Mouse (Mus musculus): ENCODE measurements around the gene Tspan33. TPM values are rescaled to one million over a fixed set of nuclear protein-coding genes. Genes with fewer than 3 reads are reported as not detected.
A peak's percentile ranks its signal among the peaks of the same experiment; 100 is the strongest.

The Tspan33 gene
- 5.6 and 7.2 TPM in 2 replicates for polyA plus RNA-seq (2014; fragmentation: Nextera tagmentation; extraction: Ambion mirVana)

DNA sequence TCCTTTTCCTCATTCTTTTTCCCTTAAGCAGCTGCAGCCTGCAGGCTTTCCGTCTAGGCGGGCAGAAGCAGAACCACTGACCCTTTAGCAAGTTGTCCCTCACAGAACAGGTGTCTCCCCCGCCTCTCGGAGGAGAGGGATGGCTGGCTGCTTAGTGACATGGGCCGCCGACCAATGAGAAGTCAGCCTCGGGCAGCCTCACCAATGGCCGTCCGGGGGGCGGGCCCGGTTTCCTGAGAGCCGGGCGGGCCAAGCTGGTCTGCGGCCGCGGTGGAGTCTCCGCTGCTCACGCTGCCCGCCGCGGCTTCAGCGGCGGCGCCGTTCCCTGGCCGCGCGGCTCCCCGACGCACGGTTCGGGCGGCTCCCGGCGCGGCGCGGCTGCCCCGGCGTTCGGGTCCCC is at the start of gene Tspan33:
Tspan33 (plus strand) TSS at position 270 of the 400 bp plus-strand sequence.
- Histone ChIP-seq H3K4me3 (ENCODE audit: low read depth, low read length) (peak within 1 kb of the TSS; percentile 61), H3K36me3 (ENCODE audit: control insufficient read depth, insufficient read depth, low read length) (no peaks in the 10 kb centered on the region), H3K4me2 (ENCODE audit: low read depth, low read length) (peak within 1 kb of the TSS; percentile 100), H3K27ac (ENCODE audit: low read depth, low read length) (no peak within 1 kb of the TSS), H3K4me1 (ENCODE audit: control insufficient read depth, insufficient read depth, low read length) (0 out of 2 replicates have a peak, but pooled peaks cover 5% of the 10 kb centered on the region), H3K27me3 (ENCODE audit: control insufficient read depth, insufficient read depth, low read length) (peaks cover 4% of the 10 kb centered on the region; the same call in 1 of the 2 replicates), H3K9ac (replicated peaks; ENCODE audit: low read depth, low read length) (peak within 1 kb of the TSS; percentile 67), H3K9me3 (ENCODE audit: control insufficient read depth, low read length) (no peaks in the 10 kb centered on the region)
- WGBS: under 1% methylated on average over 16 of the region's 41 CpGs
- ATAC-seq (ENCODE audit: low read depth): peak; percentile 99

DNA sequence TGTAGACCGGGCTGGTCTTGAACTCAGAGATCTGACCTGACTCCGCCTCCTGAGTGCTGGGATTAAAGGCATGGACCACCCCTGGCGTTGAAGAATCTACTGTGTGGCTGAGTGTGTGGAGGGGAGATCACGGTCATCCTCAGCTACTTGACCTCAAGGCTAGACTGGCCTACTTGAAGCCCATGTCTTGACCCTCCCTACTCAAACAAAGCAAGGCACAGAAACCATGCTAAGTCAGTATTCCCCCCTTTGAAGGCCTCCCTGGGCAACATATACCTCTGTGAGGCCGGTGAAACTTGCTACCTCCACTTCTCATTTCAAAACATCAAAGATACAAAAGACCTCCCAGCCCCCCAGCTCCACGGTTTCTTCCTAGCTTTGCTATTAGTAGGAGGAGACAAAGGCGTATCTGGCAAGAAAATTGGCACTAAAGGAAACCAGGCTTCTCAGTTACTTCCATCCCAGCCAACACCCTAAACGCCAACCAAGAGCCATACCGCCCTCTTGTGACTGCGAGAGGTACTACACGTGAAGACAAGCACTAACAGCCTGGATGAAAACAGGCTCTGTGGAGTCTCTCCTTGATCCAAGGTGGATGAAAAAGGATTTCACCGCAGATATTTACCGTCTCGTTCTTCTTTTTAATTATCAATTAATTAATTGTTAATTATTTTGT is 44.4 kb upstream of the Tspan33 start:
- no peaks in the 10 kb centered on the region for H3K4me1 ChIP-seq (ENCODE audit: control insufficient read depth, insufficient read depth, low read length)
- H3K4me3 ChIP-seq (ENCODE audit: low read depth, low read length): no peak overlapping the region
- H3K9ac ChIP-seq (replicated peaks; ENCODE audit: low read depth, low read length): no peak overlapping the region
- no peaks in the 10 kb centered on the region for H3K36me3 ChIP-seq (ENCODE audit: control insufficient read depth, insufficient read depth, low read length)
- H3K27ac ChIP-seq (ENCODE audit: low read depth, low read length): no peak overlapping the region
- no peaks in the 10 kb centered on the region for H3K9me3 ChIP-seq (ENCODE audit: control insufficient read depth, low read length)
- H3K4me2 ChIP-seq (ENCODE audit: low read depth, low read length): no peak overlapping the region
- ATAC-seq (ENCODE audit: low read depth): peak; percentile 68
- H3K27me3 ChIP-seq (ENCODE audit: control insufficient read depth, insufficient read depth, low read length): no peaks in the 10 kb centered on the region
- 33% methylated on average over 14 of the region's 14 CpGs for WGBS

DNA sequence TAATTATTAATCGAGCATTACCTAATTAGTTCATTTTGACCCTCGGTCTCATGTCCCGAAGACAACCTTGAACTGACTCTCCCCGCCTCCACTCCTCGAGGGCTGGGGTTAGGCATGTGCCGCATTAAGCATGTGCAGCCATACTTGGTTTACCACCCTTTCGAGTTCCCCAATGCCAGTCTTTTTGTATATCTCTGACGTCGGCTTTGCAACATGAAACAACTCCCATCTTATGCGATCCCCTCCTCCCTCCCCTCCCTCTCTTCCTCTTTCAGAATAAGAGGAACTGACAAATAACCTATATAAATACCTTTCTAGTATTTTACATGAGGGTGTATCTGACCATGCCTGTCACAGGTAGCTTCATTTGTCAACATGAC is 43.9 kb upstream of the Tspan33 start:
- H3K36me3 ChIP-seq (ENCODE audit: control insufficient read depth, insufficient read depth, low read length): no peaks in the 10 kb centered on the region
- H3K4me2 ChIP-seq (ENCODE audit: low read depth, low read length): no peak overlapping the region
- H3K9ac ChIP-seq (replicated peaks; ENCODE audit: low read depth, low read length): no peak overlapping the region
- 76% methylated on average over 10 of the region's 10 CpGs for WGBS
- H3K4me1 ChIP-seq (ENCODE audit: control insufficient read depth, insufficient read depth, low read length): no peaks in the 10 kb centered on the region
- no peak overlapping the region for H3K4me3 ChIP-seq (ENCODE audit: low read depth, low read length)
- no peak for ATAC-seq (ENCODE audit: low read depth)
- no peaks in the 10 kb centered on the region for H3K27me3 ChIP-seq (ENCODE audit: control insufficient read depth, insufficient read depth, low read length)
- H3K27ac ChIP-seq (ENCODE audit: low read depth, low read length): no peak overlapping the region
- no peaks in the 10 kb centered on the region for H3K9me3 ChIP-seq (ENCODE audit: control insufficient read depth, low read length)

DNA sequence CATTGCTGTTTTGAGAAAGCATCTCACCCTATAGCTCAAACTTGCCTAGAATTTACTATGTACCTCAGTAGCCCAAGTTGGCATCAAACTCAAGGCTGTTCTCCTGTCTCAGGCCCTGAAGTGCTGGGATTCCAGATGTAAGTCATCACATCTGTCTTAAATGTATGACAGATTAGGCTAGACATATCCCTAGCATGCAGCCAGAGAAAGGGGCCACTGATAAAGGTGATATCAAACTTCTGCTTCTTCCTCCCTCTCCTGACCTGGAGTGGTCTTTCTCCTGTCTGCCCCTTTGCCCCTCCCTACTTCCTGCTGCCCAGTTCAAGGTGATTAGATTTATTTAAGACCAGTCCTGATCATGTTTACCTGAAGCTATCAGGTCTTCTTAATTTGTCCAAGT is 40.8 kb upstream of the Tspan33 start:
- no peak overlapping the region for H3K4me2 ChIP-seq (ENCODE audit: low read depth, low read length)
- H3K9ac ChIP-seq (replicated peaks; ENCODE audit: low read depth, low read length): no peak overlapping the region
- H3K27ac ChIP-seq (ENCODE audit: low read depth, low read length): no peak overlapping the region
- H3K4me1 ChIP-seq (ENCODE audit: control insufficient read depth, insufficient read depth, low read length): no peaks in the 10 kb centered on the region
- no peaks in the 10 kb centered on the region for H3K9me3 ChIP-seq (ENCODE audit: control insufficient read depth, low read length)
- H3K27me3 ChIP-seq (ENCODE audit: control insufficient read depth, insufficient read depth, low read length): no peaks in the 10 kb centered on the region
- no peak overlapping the region for H3K4me3 ChIP-seq (ENCODE audit: low read depth, low read length)
- no peaks in the 10 kb centered on the region for H3K36me3 ChIP-seq (ENCODE audit: control insufficient read depth, insufficient read depth, low read length)
- ATAC-seq (ENCODE audit: low read depth): no peak

DNA sequence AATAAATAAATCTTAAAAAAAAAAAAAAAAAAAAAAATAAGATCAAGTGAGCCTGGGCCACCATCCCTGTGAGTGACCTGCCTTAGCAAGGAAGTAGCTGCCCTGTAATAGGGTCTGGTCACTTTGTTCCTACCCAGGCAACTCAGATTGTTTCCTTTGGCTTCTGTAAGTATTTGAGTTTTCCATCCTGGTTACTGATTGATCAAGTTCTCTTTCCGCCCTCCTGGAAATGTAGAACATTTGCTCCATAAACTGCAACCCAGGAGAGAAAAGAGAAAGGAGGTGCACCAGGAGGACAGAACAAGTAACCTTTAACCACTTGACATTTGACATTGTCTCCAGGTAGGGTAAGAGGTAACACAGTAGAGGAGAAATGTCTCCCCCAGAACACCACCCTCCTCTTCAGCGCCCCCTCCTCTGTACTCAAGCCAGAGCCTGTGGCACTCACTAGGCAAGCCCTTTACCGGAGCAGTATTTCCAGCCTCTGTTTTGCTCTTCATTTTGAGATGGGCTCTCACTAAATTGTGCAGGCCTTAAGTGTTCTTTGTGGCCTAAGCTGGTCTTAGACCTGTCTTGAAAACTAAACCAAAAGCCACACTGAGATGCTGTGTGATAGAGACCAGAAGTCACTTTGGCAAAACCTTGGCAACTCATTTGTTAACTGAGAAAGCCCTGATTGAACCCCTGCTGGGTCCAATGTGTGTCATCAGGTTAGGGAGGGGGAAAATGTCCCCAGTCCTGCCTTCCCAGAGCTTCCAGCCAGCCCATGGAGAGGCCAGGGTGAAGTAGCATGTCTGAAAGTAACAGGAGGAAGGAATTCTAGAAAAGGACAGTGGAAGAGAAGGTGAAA is 35.2 kb upstream of the Tspan33 start:
- Histone ChIP-seq H3K27ac (ENCODE audit: low read depth, low read length) (no peak overlapping the region), H3K4me2 (ENCODE audit: low read depth, low read length) (no peak overlapping the region), H3K36me3 (ENCODE audit: control insufficient read depth, insufficient read depth, low read length) (no peaks in the 10 kb centered on the region), H3K9me3 (ENCODE audit: control insufficient read depth, low read length) (no peaks in the 10 kb centered on the region), H3K9ac (replicated peaks; ENCODE audit: low read depth, low read length) (no peak overlapping the region), H3K27me3 (ENCODE audit: control insufficient read depth, insufficient read depth, low read length) (no peaks in the 10 kb centered on the region), H3K4me3 (ENCODE audit: low read depth, low read length) (no peak overlapping the region), H3K4me1 (ENCODE audit: control insufficient read depth, insufficient read depth, low read length) (no peaks in the 10 kb centered on the region)
- 86% methylated on average over 3 of the region's 3 CpGs for WGBS
- no peak for ATAC-seq (ENCODE audit: low read depth)

DNA sequence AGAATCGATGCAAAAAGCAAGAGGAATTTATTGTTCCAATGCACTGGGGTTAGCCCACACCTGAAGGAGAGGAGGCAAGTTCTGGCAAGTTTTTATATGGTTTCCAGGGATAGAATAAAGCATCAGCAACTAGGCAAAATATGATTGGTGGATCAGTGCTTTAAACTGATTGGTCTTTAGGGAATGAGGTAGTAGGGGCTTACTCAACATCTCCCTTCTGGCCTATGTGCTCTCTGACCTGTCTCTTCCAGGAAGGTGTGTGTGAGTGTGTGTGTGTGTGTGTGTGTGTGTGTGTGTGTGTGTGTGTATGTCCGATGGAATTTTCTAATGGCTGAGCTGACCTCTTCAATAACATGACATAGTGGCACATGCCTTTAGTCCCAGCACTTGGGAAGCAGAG is 34.1 kb upstream of the Tspan33 start:
- H3K9me3 ChIP-seq (ENCODE audit: control insufficient read depth, low read length): no peaks in the 10 kb centered on the region
- H3K4me3 ChIP-seq (ENCODE audit: low read depth, low read length): no peak overlapping the region
- no peak overlapping the region for H3K4me2 ChIP-seq (ENCODE audit: low read depth, low read length)
- H3K27ac ChIP-seq (ENCODE audit: low read depth, low read length): no peak overlapping the region
- WGBS: 81% methylated on average over 2 of the region's 2 CpGs
- no peaks in the 10 kb centered on the region for H3K4me1 ChIP-seq (ENCODE audit: control insufficient read depth, insufficient read depth, low read length)
- no peaks in the 10 kb centered on the region for H3K27me3 ChIP-seq (ENCODE audit: control insufficient read depth, insufficient read depth, low read length)
- ATAC-seq (ENCODE audit: low read depth): no peak
- H3K9ac ChIP-seq (replicated peaks; ENCODE audit: low read depth, low read length): no peak overlapping the region
- no peaks in the 10 kb centered on the region for H3K36me3 ChIP-seq (ENCODE audit: control insufficient read depth, insufficient read depth, low read length)

DNA sequence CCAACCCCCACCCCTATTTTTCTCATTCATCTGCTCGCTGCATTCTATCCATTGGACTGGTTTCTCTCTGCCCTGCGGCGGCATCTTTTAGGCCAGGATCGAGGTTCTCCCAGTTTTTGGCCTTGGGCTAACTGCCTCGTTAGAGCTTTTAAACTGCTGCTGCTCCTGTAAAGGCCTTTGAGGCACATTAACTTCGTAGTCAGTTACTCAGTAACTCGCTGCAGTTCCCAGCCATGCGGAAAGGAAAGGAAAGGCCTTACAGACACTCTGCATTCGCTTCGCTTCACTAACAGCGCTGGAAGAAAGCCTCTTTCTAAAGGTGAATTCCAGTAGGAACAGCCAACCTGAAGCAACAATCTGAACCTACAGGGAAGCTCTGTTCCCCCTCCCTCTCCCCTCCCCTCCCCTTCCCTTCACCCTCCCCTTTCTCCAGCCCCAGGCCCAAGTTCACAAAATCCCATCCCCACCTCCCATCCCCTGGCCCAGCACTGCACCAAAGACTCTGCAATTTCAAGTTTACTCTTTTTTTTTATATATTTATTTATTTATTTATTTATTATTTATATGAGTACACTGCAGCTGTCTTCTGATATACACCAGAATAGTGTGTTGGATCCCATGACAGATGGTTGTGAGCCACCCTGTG is 33.2 kb upstream of the Tspan33 start:
- no peaks in the 10 kb centered on the region for H3K9me3 ChIP-seq (ENCODE audit: control insufficient read depth, low read length)
- 44% methylated on average over 11 of the region's 11 CpGs for WGBS
- no peaks in the 10 kb centered on the region for H3K4me1 ChIP-seq (ENCODE audit: control insufficient read depth, insufficient read depth, low read length)
- no peak overlapping the region for H3K4me2 ChIP-seq (ENCODE audit: low read depth, low read length)
- H3K36me3 ChIP-seq (ENCODE audit: control insufficient read depth, insufficient read depth, low read length): no peaks in the 10 kb centered on the region
- H3K9ac ChIP-seq (replicated peaks; ENCODE audit: low read depth, low read length): no peak overlapping the region
- no peak overlapping the region for H3K27ac ChIP-seq (ENCODE audit: low read depth, low read length)
- H3K27me3 ChIP-seq (ENCODE audit: control insufficient read depth, insufficient read depth, low read length): no peaks in the 10 kb centered on the region
- H3K4me3 ChIP-seq (ENCODE audit: low read depth, low read length): no peak overlapping the region
- no peak for ATAC-seq (ENCODE audit: low read depth)

DNA sequence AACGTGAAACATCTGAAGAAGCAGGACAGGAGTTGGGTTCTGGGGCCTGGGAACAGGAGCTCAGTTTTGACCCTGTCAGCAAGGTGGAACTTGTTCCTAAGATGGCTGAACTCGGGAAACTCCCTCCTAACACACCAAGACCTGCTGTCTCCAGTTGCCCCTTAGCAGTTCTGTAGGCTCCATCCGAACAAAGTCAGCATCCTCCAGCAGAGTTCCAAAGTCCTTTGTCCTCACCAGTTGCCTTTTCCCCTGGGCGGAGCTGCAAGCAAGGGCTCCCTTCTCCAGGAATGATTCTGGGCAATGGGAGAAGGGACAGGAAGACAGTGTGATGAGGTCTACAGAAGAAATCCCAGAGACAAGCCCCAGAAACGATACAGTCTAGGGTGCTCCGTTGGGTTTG is 26.8 kb upstream of the Tspan33 start:
- H3K27me3 ChIP-seq (ENCODE audit: control insufficient read depth, insufficient read depth, low read length): no peaks in the 10 kb centered on the region
- no peak for ATAC-seq (ENCODE audit: low read depth)
- 88% methylated on average over 6 of the region's 6 CpGs for whole genome bisulfite sequencing
- no peak overlapping the region for H3K4me2 ChIP-seq (ENCODE audit: low read depth, low read length)
- H3K36me3 ChIP-seq (ENCODE audit: control insufficient read depth, insufficient read depth, low read length): no peaks in the 10 kb centered on the region
- H3K27ac ChIP-seq (ENCODE audit: low read depth, low read length): no peak overlapping the region
- H3K4me3 ChIP-seq (ENCODE audit: low read depth, low read length): no peak overlapping the region
- H3K4me1 ChIP-seq (ENCODE audit: control insufficient read depth, insufficient read depth, low read length): no peaks in the 10 kb centered on the region
- no peak overlapping the region for H3K9ac ChIP-seq (replicated peaks; ENCODE audit: low read depth, low read length)
- no peaks in the 10 kb centered on the region for H3K9me3 ChIP-seq (ENCODE audit: control insufficient read depth, low read length)

DNA sequence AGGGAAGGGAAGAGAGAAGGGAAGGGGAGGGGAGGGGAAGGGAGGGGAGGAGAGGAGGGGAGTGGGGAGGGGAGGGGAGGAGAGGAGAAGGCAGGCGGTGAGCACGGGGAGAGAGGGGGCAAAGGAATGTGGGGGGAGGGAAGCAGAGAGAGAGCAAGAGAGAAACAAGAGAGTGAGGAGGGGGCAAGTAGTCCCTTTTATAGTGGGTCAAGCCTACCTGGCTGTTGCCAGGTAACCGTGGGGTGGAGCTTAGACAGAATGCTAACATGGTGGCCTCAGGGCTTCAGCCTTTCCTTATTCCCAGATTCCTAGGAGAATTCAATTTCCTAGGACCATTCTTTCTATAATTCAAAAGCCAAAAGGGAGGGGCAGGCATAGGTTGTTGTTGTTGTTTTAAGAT is 22.3 kb upstream of the Tspan33 start:
- Histone ChIP-seq H3K27ac (ENCODE audit: low read depth, low read length) (no peak overlapping the region), H3K4me2 (ENCODE audit: low read depth, low read length) (no peak overlapping the region), H3K9ac (replicated peaks; ENCODE audit: low read depth, low read length) (no peak overlapping the region), H3K4me1 (ENCODE audit: control insufficient read depth, insufficient read depth, low read length) (no peaks in the 10 kb centered on the region), H3K36me3 (ENCODE audit: control insufficient read depth, insufficient read depth, low read length) (no peaks in the 10 kb centered on the region), H3K4me3 (ENCODE audit: low read depth, low read length) (no peak overlapping the region), H3K9me3 (ENCODE audit: control insufficient read depth, low read length) (no peaks in the 10 kb centered on the region), H3K27me3 (ENCODE audit: control insufficient read depth, insufficient read depth, low read length) (no peaks in the 10 kb centered on the region)
- ATAC-seq (ENCODE audit: low read depth): no peak
- 15% methylated on average over 3 of the region's 3 CpGs for WGBS

Measured in neural tube, embryonic 14.5 days (tissue).